Mouse (Mus musculus) brown adipose tissue, adult 24 weeks (tissue): ENCODE measurements around the gene Dyrk3. TPM values are rescaled to one million over a fixed set of nuclear protein-coding genes. Genes with fewer than 3 reads are reported as not detected.
A peak's percentile ranks its signal among the peaks of the same experiment; 100 is the strongest.

ENCODE experiments used
- H3K27ac ChIP-seq: fragments of 200-500 bp; replicated peaks from 2 replicates; pipeline ENCODE4 v1.5.1; 2012; ENCODE audit warnings: low read depth, mild to moderate bottlenecking, low read length
- H3K4me1 ChIP-seq: fragments of 200-500 bp; 2 replicates; pipeline ENCODE4 v1.6.1; 2012; ENCODE audit warnings: low read length, mixed read lengths; ENCODE audit not compliant: control insufficient read depth, insufficient read depth, insufficient read length
- H3K4me3 ChIP-seq: fragments of 200-500 bp; 2 replicates; pipeline ENCODE4 v1.5.1; 2012; ENCODE audit warnings: low read depth, mild to moderate bottlenecking, low read length, moderate library complexity; ENCODE audit not compliant: insufficient read depth
- polyA plus RNA-seq: library from polyadenylated mRNA; stranded (reverse); fragments of >200 nt; gene quantifications from 2 replicates; pipeline ENCODE4 v1.2.4, GENCODE M21; 2012; ENCODE audit not compliant: missing spikeins, insufficient read depth, insufficient read length

Gene Dyrk3
- not detected in 2 replicates for polyA plus RNA-seq

DNA sequence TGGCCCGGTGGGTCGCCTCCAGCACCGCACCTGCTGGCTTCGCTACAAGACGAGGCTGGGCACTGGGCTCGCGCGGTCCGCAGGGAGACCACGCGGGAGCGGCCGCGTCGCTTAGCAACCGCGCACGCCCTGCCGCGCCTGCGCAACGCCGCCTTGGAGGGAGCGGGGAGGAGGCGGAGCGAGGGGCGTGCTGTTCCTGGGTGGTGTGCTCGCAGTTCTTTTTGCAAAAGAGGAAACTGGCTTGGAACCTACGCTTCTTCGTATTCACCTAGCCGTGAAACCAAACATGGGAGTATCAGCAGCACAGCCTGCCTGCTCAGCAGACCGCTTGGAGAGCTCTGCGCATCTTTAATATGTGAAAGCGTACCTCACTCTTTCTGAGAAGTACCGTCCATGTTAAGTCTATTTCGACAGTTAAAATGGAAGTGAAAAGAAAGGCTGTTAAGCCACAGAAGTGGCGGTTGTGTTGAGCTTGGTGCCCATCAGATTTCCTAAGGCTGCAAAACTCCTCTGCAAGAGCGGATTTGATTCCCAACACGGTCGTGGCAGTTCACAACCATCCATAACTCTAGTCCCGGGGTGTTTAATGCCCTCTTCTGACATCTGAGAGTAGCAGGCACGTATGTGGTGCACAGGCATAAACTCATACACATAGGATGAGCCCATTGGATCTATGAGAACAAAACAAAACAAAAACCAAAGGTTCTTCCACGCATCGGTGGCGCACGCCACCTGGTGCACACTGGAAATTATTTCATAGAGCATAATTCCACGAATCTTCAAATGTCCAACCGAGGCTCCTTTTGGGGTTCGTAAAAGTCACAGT lies at the start of gene Dyrk3:
Gene Dyrk3, minus strand, starts transcription at position 150 of the 826 bp plus-strand sequence.
- H3K4me3 ChIP-seq, result peak within 1 kb of the TSS; percentile 65
- H3K27ac ChIP-seq, result peak within 1 kb of the TSS; percentile 2; the same call in 1 of the 2 replicates
- no peaks in the 10 kb centered on the region; the same call in 1 of the 2 replicates for H3K4me1 ChIP-seq

DNA sequence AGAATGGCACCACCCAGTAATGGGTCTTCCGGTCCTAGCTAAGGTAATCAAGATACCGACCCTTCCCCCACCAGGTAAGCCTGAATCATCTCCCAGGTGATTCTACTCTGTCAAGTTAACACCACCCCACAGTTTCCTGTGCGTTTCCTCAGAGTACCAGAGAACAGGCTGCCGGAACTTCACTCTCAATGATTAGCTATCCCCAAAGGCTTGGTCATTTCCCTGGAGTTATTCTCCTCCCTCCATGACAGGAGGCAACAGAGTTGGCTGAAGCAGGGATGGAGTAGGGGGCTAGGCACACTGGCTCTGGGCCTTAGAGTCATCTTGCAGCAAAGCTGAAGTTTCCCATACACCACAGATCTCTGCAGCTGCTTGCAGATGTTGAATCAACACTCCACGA lies 49.7 kb upstream of the Dyrk3 start:
- Histone ChIP-seq H3K4me3 (no peak overlapping the region), H3K4me1 (no peaks in the 10 kb centered on the region), H3K27ac (no peak overlapping the region)

GRCm38 (mm10) chr1:131186995-131187394 lies 48.9 kb upstream of the Dyrk3 start:
- Histone ChIP-seq H3K4me1 (no peaks in the 10 kb centered on the region), H3K27ac (no peak overlapping the region), H3K4me3 (no peak overlapping the region)

DNA sequence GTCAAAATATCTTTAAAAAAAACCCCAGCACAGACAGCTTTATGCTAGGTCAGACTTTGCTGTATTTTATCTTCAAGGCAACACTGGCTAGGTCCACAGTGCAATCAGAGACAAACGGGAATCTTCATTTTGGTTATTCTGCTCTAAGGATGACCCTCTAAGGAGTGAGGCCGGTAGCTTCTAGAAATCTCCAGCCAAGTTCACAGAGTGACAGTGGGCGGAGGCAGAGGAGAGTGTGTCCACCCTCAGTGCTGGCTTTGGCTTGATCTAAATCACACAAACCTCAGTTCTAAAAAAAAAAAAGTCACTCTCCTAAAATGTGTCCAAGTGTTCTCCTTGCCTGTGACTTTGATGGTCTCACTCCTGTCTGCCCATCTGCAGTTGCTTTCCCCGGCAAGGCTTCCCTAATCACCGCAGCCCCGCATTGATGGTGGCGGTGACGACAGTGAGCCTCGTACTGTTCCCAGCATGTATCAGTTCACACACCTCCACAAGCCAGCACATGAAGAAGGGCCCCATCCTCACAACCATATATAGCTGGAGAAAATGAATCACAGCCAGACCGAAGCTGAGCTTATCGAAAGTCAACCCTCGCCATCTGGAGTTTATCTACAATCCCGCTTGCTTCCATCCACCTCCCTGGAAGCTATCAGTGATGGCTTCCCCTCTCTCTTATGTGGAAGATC lies 47.8 kb upstream of the Dyrk3 start:
- H3K27ac ChIP-seq, result no peak overlapping the region
- H3K4me3 ChIP-seq, result no peak overlapping the region
- H3K4me1 ChIP-seq, result no peaks in the 10 kb centered on the region

DNA sequence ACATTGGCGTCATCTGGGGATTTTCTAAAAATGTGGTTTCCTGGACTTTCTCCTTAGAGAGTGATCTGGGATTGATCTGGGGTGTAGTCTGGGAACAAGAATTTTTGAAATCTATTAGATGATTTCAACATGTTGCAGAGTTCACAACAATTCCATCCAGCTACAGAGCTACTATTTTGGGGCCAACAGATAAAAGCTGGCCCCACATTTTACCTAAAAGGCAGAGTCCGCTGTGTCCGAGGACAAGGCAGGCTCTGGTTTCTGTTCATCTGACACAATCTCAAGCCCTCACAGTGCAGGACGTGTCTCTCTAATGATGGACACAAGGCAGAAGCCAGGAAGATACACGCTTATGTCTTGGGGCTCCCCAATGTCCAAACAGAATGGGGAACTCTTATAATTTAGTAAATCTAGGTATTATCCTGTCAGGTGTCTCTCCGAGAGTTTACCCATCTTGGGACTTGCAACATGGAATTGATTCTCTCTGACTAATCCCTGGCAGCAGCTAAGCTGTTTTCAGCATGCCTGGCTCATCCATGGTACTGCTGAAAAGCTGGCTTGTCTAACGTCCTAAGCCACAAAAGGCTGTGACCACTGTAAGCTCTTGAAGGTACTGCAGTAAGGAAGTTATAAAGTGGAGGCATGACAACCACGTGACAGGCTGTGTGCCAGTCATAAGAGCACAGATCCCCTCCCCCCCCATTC lies 47.0 kb upstream of the Dyrk3 start:
- Histone ChIP-seq H3K27ac (no peak overlapping the region), H3K4me3 (no peak overlapping the region), H3K4me1 (no peaks in the 10 kb centered on the region)

GRCm38 (mm10) chr1:131184253-131184955 lies 46.3 kb upstream of the Dyrk3 start:
- Histone ChIP-seq H3K27ac (no peak overlapping the region; the same call in 1 of the 2 replicates), H3K4me1 (no peaks in the 10 kb centered on the region), H3K4me3 (no peak overlapping the region)

DNA sequence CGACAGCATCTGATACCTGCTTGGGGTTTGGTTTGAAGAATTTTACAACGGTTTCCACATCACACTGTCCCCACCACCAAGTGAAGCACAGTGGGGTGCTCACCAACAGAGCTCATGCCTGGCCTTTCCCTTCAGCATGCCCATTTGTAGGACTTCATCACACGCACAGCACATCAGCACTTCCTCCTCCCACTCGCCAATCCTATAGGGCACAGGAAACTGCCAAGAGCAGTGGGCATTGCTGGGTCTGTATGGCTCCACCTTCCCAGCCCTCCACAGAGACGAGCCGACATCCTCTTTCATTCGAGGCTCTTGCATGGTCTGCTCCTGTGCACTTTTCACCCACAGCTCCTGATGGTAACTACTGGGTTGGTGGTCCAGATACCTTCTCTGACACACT lies 45.1 kb upstream of the Dyrk3 start:
- H3K27ac ChIP-seq, result no peak overlapping the region
- no peak overlapping the region for H3K4me3 ChIP-seq
- no peaks in the 10 kb centered on the region for H3K4me1 ChIP-seq

DNA sequence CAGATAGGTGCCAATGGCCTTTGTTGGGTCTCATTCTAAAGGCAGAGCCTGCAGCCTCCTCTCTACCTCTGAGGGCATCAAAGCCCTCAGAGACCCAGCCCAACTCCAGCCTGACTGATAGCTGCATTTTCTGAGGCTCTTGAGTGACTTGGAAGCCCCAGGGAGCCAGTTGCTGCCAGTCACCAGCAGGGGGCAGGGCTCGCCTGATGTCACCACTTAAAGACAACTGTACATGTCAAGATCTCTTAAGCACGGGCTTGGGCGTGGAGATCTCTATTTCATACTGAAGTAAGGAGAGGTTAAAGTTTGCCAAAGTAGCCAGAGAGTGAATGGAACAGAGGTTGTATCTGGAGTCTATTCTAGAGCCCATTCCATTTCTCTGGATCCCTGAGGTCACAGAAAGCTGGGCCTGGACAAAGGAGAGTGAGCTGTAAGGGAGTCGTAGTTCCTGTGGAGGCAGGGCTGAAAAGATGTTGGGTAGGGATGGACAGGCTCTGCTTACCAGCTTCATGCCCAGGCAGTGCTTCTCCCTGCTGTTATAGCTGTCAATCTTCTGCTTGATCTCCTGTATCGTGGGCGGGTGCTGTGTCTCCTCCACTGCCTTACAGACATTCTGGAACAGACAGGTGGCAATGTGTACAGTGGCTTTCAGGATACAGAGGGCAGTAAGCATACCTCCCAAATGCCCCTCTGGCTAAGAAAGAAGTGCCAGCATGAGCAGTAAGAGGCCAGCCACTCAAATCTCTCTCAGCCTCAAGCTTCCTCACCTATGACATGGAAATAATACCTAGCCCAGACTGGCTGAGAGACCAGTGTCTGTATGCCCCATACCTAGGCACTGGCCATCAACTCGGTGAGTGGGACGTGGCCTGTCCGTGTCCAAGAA lies 43.7 kb upstream of the Dyrk3 start:
- Histone ChIP-seq H3K27ac (no peak overlapping the region), H3K4me3 (no peak overlapping the region), H3K4me1 (no peaks in the 10 kb centered on the region)

DNA sequence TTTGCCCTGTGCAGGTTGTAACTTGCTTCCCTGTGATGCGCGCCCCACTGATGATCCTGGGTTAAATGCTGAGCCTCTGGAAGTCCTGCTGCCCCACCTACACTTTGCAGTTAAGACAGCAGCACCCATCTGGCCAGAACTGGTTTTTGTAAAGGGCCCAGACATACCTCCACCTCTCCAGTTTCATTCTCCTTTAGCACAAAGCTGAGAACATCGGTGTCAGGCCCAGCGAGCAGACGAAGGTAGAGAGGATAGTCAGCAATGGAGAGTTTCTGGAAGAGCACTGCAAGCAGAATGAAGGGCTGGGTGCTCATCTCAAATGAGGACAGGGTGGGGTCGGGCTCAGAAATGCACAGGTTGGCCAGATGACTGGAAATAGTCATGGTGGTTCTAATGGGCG lies 42.2 kb upstream of the Dyrk3 start:
- no peaks in the 10 kb centered on the region for H3K4me1 ChIP-seq
- no peak overlapping the region for H3K4me3 ChIP-seq
- H3K27ac ChIP-seq, result no peak overlapping the region

- H3K4me3 ChIP-seq, result no peak overlapping the region
- peaks cover 5% of the 10 kb centered on the region for H3K4me1 ChIP-seq
- H3K27ac ChIP-seq, result no peak overlapping the region
Measured at GRCm38 (mm10) chr1:131178083-131178482, 39.9 kb upstream of the Dyrk3 start.

GRCm38 (mm10) chr1:131177249-131177648 lies 39.1 kb upstream of the Dyrk3 start:
- no peak overlapping the region for H3K4me3 ChIP-seq
- H3K27ac ChIP-seq, result no peak overlapping the region

DNA sequence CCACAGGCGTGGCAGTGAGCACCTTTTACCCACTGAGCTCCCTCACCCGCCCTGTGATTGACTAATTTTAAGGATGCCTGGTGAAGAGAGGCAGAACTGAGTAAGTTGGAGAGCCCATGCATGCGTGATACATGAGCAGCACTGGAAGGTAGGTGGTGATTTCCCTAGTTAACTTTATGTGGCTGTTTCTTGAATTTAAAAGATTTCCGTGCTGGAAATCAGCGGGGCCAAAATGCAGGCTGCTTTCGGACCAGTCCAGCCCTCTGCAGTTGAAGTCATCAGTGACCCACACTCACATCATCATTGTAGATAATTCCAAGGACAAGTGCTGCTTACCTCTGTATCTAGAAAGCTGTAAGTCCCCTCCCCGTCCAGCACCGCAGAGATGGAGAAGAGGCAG lies 37.7 kb upstream of the Dyrk3 start:
- peaks cover 5% of the 10 kb centered on the region for H3K4me1 ChIP-seq
- H3K27ac ChIP-seq, result no peak overlapping the region
- no peak overlapping the region for H3K4me3 ChIP-seq

More at GRCm38 (mm10) chr1:131177249-131177648, 39.1 kb upstream of the Dyrk3 start:
- peaks cover 5% of the 10 kb centered on the region for H3K4me1 ChIP-seq

- no peak overlapping the region for H3K27ac ChIP-seq
- peaks cover 5% of the 10 kb centered on the region for H3K4me1 ChIP-seq
- no peak overlapping the region for H3K4me3 ChIP-seq
Measured at GRCm38 (mm10) chr1:131175189-131175588, 37.0 kb upstream of the Dyrk3 start.

- Histone ChIP-seq H3K4me1 (peaks cover 5% of the 10 kb centered on the region), H3K27ac (no peak overlapping the region), H3K4me3 (no peak overlapping the region)
Measured at GRCm38 (mm10) chr1:131174299-131174861, 36.2 kb upstream of the Dyrk3 start.
